Mouse (Mus musculus): ENCODE results near the gene Ildr2.

The Ildr2 gene

GRCm38 (mm10) chr1:166282597-166283210 is 28.8 kb downstream of the Ildr2 start:
- intact Hi-C loops (cut with DNase I) = no loop called here

DNA sequence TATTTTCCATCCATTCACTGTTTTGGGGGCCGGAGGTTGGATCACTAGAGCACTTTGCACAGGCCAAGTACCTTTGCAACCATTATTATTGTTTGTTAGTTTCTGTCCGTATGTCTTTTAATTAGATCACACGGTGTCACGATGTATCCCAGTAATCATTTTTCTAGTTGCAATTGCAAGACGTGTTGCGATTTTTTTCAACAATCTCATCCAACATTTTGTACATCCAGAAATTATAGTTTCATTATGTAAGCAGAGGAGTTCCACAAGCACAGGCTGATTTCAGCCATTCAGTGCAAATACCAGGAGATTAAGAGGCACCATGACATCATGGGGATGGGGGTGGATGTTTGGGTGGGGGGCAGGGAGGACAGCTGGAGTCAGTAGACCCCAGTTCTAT is 29.5 kb downstream of the Ildr2 start:
- intact Hi-C loops (cut with DNase I) = no loop called here

DNA sequence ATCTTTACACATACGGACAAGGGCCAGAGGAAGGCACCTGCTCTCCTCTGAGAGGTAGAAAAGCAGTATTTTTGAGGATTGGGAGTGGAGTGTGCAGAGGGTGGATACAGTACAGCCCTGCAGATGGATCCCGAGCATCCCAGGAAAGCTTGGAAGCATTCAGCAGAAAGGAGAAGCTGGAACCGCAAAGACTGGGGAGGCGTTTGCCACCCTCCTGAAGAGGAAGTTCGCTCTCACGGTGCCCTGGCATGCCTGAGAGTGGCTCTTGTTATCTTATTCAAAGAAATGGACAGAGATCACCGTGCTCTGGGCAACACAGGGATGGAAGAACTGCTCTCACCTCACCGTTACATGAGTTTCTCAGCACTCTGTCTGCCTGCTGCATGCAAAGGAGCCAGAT is 30.5 kb downstream of the Ildr2 start:
- intact Hi-C loops (cut with DNase I) = no loop called here

DNA sequence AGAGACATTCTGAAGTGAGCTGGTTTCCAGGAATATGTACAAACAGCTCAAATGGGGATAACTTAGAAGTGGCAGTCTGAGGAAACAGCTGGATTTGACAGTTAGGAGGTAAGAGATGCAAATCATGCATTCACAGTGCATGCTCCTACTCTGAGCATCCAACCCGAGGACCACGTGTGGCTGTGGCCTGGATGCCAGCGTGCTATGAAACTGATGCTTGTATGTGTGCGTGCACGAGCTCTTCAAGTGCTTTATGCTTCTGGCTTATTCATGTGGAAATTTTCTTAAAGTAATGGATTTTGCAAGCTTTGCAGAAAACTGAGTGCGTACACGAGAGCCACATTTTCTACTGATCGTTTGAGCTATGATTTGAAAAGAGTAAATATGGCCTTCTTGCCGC is 32.3 kb downstream of the Ildr2 start:
- intact Hi-C loops (cut with DNase I) = no loop called here

GRCm38 (mm10) chr1:166290562-166290961 is 36.6 kb downstream of the Ildr2 start:
- intact Hi-C loops (cut with DNase I) = no loop called here

GRCm38 (mm10) chr1:166293086-166293485 is 39.1 kb downstream of the Ildr2 start:
- intact Hi-C loops (cut with DNase I) = no loop called here

DNA sequence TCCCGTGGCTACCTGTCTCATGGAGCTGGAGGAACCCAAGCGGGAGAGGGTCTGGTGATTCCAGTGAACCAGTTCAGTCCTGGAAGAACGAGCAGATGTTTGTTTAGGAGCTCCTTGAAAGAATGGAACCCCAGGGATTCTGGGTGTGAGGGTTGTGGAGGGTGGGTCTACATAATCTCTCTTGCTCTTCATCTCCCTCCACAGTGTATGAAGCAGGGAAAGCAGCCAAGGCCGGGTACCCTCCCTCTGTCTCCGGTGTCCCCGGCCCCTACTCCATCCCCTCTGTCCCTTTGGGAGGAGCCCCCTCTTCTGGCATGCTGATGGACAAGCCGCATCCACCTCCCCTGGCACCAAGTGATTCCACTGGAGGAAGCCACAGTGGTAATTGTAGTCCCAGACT is 41.6 kb downstream of the Ildr2 start:
- intact Hi-C loops (cut with DNase I) = no loop called here

DNA sequence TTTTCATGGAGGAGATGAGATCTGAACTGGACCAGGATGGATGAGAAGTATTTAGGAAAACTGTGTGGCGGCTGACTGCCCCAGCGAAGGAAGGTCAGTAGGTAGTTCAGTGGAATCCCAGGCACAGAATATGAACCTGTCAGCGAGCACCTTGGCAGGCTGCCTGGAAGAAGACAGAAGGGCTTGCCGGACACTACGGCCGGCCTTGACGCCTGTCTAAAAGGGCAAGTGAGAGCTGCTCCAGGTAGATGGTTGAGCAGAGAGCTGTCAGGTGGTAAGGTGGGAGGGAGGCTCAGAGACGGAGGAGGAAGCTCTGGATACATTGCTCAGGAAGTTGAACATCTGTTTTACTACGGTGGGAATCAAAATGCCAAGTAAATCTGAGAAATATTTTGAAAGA is 42.4 kb downstream of the Ildr2 start:
- intact Hi-C loops (cut with DNase I) = no loop called here

DNA sequence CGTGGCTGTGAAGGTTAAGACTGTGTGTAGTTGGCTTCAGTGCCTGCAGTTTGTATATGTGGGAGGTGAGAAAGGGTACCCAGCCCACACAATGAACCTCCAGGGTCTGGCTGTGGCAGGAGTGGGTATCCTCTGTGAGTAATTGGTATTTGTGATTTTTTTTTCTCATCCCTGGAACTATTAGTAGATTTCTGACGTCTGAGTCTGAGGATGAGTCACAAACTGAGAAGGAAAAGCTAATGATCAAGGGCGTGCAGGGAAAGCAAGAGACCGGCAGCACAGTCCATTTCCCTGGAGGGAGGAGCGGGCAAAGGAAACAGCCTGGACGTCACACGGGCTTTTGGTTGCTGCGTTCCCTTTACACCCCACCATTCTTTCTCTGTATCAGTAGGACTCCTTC is 43.0 kb downstream of the Ildr2 start:
- intact Hi-C loops (cut with DNase I) = no loop called here

GRCm38 (mm10) chr1:166297499-166298111 is 43.7 kb downstream of the Ildr2 start:
- intact Hi-C loops (cut with DNase I) = no loop called here

DNA sequence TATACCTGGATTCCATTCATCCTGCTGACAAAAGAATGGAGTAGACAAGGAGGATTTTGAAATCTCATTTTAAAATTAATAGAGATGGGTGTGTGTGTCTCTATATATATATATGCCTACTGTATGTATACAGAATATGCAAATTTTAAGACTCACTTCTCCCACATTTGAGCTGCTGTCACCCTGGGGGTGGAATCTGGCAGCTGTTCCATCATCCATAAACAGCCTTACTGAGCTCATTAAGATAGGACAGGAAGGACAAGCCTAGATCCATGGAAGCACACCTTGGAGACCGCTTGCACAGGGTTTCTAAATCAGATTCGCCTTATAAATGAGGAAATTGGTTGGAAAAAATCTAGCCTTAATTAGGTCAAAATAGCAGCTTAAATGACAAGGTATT is 44.9 kb downstream of the Ildr2 start:
- intact Hi-C loops (cut with DNase I) = no loop called here

DNA sequence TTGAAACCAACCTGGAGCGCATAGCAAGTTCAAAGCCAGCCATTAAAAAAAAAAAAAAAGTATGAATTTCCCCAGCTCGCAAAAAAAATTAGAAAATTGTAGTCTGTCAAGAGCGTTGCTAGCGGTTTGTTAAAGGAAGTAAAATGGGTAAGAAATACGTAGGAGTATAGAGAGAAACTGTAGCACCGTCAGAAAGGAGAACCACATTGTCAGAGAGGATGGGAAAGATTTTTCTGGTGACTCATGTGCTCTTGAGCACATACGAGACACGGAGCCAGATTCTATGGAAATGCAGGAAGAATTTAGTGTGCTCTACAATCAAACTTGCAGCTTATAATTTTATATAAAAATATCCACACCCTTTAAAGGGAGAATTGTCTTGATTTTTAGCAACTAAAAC is 45.9 kb downstream of the Ildr2 start:
- intact Hi-C loops (cut with DNase I) = no loop called here

DNA sequence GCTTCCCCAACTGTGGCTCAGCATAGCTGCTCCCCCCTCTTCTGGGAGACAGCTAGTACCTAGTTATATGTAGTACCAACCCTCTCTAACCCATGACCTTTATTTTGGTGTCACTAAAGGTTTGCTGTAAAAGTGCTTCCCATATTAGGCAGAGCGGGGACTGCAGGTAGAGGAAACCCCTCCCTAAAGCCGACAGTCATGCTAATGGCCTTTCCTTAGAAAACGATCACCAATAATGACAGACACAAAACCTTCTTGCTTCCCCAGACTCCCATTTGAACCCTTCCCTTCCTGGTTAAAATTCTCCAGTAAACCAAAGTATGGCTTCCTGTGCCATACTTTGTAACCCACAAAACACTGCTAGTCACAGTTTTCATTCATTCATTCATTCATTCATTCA is 46.6 kb downstream of the Ildr2 start:
- intact Hi-C loops (cut with DNase I) = no loop called here

DNA sequence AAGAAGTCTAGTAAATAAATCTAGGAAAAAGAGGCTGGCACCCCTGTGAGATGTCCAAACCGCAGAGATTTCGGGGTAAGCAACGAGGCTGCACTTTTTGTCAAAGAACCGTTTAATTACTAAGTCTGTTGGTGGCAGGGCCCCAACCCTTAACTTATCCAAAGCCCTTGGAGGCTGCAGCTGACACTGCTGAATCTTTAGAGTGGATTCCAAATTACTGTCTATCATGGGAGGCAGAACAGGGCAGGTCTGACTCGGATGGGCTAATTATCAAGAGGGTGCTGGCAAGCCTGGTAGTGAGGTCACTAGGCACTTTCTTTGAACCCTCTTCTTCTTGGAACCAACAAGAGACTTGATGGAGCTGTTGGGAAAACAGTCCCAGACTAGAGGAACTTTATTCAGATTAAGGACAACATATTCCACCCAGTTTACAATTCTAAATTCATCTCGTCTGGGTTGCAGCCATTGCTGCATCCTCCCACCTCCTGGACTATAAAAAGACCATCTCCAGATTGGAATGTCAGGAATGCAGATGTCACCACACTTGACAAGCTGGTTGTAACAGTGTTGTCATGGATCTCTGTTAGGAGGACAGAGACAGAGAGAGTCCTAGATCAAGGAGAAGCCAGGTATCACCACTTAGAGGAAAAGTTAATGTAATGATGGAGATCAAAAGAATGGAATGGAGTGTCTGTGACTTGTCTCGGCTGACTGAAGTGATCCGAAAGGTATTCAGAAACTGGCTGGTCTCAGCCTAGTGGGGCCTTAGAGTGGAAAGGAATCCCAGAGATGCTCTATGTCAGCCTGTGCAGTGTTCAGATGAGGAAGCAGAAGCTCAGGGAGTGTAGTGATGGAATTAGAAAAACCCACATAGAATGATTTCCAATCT is 50.7 kb downstream of the Ildr2 start:
- intact Hi-C loops (cut with DNase I) = no loop called here

DNA sequence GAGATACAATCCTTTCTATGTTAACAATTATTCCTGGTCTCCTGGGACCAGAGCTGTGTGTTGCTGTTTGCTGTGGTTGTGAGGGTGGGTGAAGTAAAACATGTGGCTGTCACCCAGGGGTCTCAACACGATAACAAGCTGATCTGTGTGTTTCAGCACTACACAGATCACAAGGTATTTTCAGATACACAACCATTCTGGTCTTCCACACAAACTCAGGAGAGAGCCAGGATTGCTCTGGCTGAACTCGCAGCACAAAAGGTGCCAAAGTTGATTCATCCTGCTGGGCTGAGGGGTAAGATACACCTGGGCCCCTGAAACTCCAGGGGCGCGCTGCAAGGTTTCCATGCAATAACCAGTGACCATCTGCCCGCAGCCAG is 54.5 kb downstream of the Ildr2 start:
- intact Hi-C loops (cut with DNase I) = no loop called here

DNA sequence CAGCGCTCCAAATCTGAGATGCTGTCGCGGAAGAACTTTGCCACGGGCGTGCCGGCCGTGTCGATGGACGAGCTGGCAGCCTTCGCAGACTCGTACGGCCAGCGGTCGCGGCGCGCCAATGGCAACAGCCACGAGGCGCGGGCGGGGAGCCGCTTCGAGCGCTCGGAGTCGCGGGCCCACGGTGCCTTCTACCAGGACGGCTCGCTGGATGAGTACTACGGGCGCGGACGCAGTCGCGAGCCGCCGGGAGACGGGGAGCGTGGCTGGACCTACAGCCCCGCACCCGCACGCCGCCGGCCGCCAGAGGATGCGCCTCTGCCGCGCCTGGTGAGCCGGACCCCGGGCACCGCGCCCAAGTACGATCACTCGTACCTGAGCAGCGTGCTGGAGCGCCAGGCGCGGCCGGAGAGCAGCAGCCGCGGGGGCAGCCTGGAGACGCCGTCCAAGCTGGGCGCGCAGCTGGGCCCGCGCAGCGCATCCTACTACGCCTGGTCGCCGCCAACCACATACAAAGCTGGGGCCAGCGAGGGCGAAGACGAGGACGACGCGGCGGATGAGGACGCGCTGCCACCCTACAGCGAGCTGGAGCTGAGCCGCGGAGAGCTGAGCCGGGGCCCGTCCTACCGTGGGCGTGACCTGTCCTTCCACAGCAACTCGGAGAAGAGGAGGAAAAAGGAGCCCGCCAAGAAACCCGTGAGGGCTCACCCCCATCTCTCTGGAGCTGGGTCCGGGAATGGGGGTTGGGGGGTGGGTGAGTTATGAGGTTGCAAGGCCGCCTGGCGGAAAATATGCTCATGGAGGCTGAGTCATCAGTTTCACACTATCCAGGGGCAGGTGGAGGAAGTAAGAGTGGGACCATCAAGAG is 55.1 kb downstream of the Ildr2 start:
- intact Hi-C loops (cut with DNase I) = no loop called here

DNA sequence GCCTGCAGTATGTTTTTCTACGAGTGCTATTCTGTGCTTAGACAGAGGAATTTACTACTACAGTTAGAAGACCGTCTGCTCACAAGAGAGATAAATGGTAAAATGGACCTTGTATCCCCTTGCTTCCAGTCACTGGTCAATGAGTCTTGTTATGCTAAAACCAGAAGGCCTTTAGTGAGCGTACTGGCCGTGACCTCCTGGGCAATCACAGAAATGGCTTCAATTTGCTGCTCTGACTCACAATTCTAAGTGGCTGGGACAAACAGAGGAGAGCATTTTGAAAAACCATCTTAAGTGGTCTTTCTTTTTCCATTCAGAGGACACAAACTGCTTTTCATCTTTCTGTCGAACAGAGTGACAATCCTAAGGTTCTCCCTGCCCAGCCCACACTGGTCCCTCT is 57.2 kb downstream of the Ildr2 start:
- intact Hi-C loops (cut with DNase I) = no loop called here

DNA sequence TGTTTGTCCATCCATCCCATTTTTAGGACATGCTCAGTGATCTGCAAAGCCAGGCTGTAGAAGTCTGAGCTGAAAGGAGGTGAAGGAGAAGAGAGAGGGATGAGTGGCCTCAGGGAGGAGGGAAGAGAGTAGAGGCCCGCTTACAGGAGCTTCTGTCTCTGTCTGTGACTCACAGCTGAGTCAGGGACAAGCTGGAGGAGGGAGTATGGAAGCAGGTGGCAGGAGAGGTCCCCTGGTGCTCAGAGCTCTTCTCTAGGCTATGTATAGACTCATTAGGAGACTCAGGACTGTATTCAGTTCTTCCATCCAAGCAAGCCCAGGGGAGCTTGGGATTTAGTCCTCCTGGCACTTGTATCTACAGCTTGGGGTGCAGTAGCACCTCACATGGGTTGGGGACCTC is 59.7 kb downstream of the Ildr2 start:
- intact Hi-C loops (cut with DNase I) = no loop called here

DNA sequence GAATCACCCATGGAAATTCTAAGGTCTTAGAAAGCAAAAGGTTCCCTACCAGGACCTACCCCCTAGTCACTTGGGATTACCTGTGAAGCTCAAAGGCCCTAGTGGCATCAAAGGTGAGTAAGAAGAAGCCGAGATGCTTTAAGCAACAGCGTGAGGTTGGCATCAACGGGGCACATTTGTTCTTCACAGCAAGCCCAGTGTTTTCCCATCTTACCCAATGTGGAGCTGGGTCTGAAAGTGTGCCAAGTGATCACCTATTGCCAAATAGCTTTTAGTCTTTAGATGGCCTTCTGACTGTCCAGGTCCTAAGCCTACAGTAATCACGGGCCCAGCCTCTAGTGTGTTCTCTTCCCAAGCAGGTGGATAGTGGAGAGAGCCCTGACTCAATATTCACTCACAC is 61.8 kb downstream of the Ildr2 start:
- intact Hi-C loops (cut with DNase I) = no loop called here

DNA sequence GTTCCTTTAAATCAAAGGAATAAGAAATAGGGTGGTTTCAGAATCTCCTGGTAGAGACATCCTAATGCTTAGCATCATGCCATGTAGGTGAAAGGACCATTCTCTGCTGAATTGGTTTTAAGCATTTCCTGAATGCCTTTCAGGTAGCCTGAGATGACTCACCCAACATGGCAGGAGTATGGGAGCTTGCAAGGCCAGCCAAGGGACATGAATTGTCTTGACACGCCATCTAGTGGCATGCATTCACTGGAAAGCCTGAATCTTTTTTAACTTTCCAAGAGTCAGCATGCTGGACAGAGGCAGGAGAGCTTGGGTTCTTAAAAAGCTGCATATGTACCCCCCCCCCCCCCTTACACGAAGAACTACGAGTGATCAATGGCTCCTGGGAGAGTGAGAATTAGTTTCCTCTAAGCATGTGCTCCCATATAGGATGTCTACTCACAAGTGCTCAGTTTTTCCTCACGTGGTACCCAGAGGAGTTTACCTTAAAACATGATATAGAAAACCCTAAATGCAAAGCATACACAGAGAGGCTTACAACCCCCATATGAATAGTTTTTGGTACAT is 65.3 kb downstream of the Ildr2 start:
- intact Hi-C loops (cut with DNase I) = loop anchor here (1.0 to 2.0 kb wide), 2 partner anchors 104 to 159 kb away; no protein-coding TSS in a partner anchor

DNA sequence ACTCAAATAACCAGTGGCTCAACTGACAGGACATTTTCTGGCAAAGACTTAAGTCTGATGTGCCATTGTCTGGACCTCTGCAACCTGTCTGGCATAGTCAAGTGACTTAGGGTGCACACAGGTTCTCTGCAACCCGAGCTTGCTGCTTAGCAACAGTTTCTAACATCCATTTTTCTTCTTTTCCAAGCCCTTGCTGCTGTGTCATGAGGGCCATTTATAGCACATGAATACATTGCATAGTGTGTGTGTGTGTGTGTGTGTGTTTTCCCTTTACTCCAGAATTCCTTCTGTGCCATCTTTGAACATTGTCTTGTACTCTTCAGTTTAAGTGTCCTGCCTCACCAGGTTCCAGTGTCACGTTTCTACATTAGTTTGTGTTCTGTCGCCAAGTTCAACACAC is 72.5 kb downstream of the Ildr2 start:
- intact Hi-C loops (cut with DNase I) = no loop called here
